Mouse (Mus musculus): ENCODE data around the gene Dag1. TPM values are rescaled to one million over a fixed set of nuclear protein-coding genes. Genes with fewer than 3 reads are reported as not detected.

The Dag1 gene
- polyA plus RNA-seq, 1 experiment from 2014 or later, result 46.8 TPM

DNA sequence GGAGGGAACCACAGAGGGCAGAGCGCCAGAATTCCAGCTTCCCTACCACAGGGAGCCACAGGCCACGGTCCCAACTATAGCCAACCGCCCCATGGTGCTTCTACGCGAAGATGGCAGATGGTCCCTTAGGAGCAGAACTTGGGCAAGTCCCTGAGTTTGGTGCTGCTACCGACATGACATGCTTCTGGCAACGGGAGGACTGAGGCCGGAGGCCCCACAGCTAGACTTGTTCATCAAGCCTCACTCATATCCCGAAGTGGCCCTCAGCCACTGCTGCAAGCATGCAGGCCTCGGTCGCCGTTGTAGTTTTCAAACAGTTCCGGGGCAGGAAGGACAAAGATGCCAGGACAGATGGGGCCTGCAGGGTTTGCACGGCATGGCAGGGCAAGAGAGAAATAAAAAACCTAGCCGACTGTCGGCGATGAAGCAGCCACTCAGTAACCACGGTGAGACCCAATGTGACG, 80.2 kb downstream of the Dag1 start:
- Histone ChIP-seq H3K4me1 (ENCODE audit: control insufficient read depth, insufficient read depth, low read length) (no peaks in the 10 kb centered on the region), H3K27ac (replicated peaks; ENCODE audit: low read depth, low read length) (no peak overlapping the region), H3K9me3 (ENCODE audit: control insufficient read depth, low read length) (no peaks in the 10 kb centered on the region), H3K36me3 (ENCODE audit: control insufficient read depth, insufficient read depth, low read length) (no peaks in the 10 kb centered on the region), H3K9ac (ENCODE audit: low read length) (no peak overlapping the region), H3K4me3 (ENCODE audit: low read depth, low read length) (no peak overlapping the region), H3K27me3 (ENCODE audit: control insufficient read depth, insufficient read depth, low read length) (no peaks in the 10 kb centered on the region), H3K4me2 (ENCODE audit: low read depth, severe bottlenecking) (no peak overlapping the region)
- 92% methylated on average over 19 of the region's 19 CpGs for WGBS
- ATAC-seq (ENCODE audit: insufficient number of reproducible peaks, low FRiP score, low TSS enrichment, low read depth) (no peak), DNase-seq (ENCODE audit: low spot score) (no peak)

GRCm38 (mm10) chr9:108182806-108183506, 80.8 kb downstream of the Dag1 start:
- Histone ChIP-seq H3K9ac (ENCODE audit: low read length) (no peak overlapping the region), H3K9me3 (ENCODE audit: control insufficient read depth, low read length) (no peaks in the 10 kb centered on the region), H3K4me3 (ENCODE audit: low read depth, low read length) (no peak overlapping the region), H3K27ac (replicated peaks; ENCODE audit: low read depth, low read length) (no peak overlapping the region), H3K36me3 (ENCODE audit: control insufficient read depth, insufficient read depth, low read length) (no peaks in the 10 kb centered on the region), H3K4me2 (ENCODE audit: low read depth, severe bottlenecking) (no peak overlapping the region), H3K4me1 (ENCODE audit: control insufficient read depth, insufficient read depth, low read length) (no peaks in the 10 kb centered on the region), H3K27me3 (ENCODE audit: control insufficient read depth, insufficient read depth, low read length) (no peaks in the 10 kb centered on the region)
- 61% methylated on average over 11 of the region's 11 CpGs for WGBS
- DNase-seq (ENCODE audit: low spot score) (no peak), ATAC-seq (ENCODE audit: insufficient number of reproducible peaks, low FRiP score, low TSS enrichment, low read depth) (no peak)

- Histone ChIP-seq H3K4me2 (ENCODE audit: low read depth, severe bottlenecking) (no peak overlapping the region), H3K4me1 (ENCODE audit: control insufficient read depth, insufficient read depth, low read length) (no peaks in the 10 kb centered on the region), H3K27me3 (ENCODE audit: control insufficient read depth, insufficient read depth, low read length) (no peaks in the 10 kb centered on the region), H3K9ac (ENCODE audit: low read length) (no peak overlapping the region), H3K36me3 (ENCODE audit: control insufficient read depth, insufficient read depth, low read length) (no peaks in the 10 kb centered on the region), H3K27ac (replicated peaks; ENCODE audit: low read depth, low read length) (no peak overlapping the region), H3K9me3 (ENCODE audit: control insufficient read depth, low read length) (no peaks in the 10 kb centered on the region), H3K4me3 (ENCODE audit: low read depth, low read length) (no peak overlapping the region)
- WGBS, result 74% methylated on average over 5 of the region's 5 CpGs
- DNase-seq (ENCODE audit: low spot score), result no peak
- no peak for ATAC-seq (ENCODE audit: insufficient number of reproducible peaks, low FRiP score, low TSS enrichment, low read depth)
These were observed 85.4 kb downstream of the Dag1 start for GRCm38 (mm10) chr9:108178391-108178790.

GRCm38 (mm10) chr9:108175116-108175838, 88.5 kb downstream of the Dag1 start:
- no peaks in the 10 kb centered on the region for H3K4me1 ChIP-seq (ENCODE audit: control insufficient read depth, insufficient read depth, low read length)
- H3K9me3 ChIP-seq (ENCODE audit: control insufficient read depth, low read length), result no peaks in the 10 kb centered on the region
- no peaks in the 10 kb centered on the region for H3K27me3 ChIP-seq (ENCODE audit: control insufficient read depth, insufficient read depth, low read length)
- no peak overlapping the region for H3K4me2 ChIP-seq (ENCODE audit: low read depth, severe bottlenecking)
- no peak overlapping the region for H3K4me3 ChIP-seq (ENCODE audit: low read depth, low read length)
- ATAC-seq (ENCODE audit: insufficient number of reproducible peaks, low FRiP score, low TSS enrichment, low read depth) (no peak), DNase-seq (ENCODE audit: low spot score) (no peak)
- no peaks in the 10 kb centered on the region for H3K36me3 ChIP-seq (ENCODE audit: control insufficient read depth, insufficient read depth, low read length)
- H3K27ac ChIP-seq (replicated peaks; ENCODE audit: low read depth, low read length), result no peak overlapping the region
- no peak overlapping the region for H3K9ac ChIP-seq (ENCODE audit: low read length)
- WGBS, result 76% methylated on average over 19 of the region's 19 CpGs

DNA sequence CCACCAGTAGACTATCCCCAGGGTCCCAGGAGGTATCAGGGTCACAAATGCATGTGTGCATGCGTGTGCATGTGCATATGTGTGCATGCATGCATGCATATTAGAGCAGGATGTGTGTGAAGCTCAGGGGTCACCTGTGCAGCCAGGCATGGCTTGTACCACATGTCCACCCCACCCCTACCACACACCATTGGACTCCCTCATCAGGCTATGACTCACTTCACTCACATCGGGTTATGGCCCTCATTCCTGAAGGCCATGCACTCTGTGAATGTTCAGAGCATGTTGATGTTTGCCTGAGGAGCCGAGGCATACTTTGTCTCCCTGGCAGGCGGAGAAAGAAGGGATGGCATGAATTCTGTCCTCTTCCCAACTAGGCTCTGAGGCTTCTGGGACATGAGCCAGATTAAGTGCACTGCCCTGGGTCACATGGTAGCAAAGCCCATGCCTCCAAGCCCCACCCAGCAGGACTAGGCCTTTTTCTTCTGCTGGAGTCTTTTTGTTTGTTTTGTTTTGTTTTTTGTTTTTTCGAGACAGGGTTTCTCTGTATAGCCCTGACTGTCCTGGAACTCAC, 90.9 kb downstream of the Dag1 start:
- Histone ChIP-seq H3K27ac (replicated peaks; ENCODE audit: low read depth, low read length) (no peak overlapping the region), H3K4me2 (ENCODE audit: low read depth, severe bottlenecking) (no peak overlapping the region), H3K27me3 (ENCODE audit: control insufficient read depth, insufficient read depth, low read length) (no peaks in the 10 kb centered on the region), H3K36me3 (ENCODE audit: control insufficient read depth, insufficient read depth, low read length) (no peaks in the 10 kb centered on the region), H3K4me1 (ENCODE audit: control insufficient read depth, insufficient read depth, low read length) (no peaks in the 10 kb centered on the region), H3K4me3 (ENCODE audit: low read depth, low read length) (no peak overlapping the region), H3K9ac (ENCODE audit: low read length) (no peak overlapping the region), H3K9me3 (ENCODE audit: control insufficient read depth, low read length) (no peaks in the 10 kb centered on the region)
- 85% methylated on average over 5 of the region's 5 CpGs for WGBS
- no peak for ATAC-seq (ENCODE audit: insufficient number of reproducible peaks, low FRiP score, low TSS enrichment, low read depth)
- DNase-seq (ENCODE audit: low spot score), result no peak

GRCm38 (mm10) chr9:108169751-108170150, 94.0 kb downstream of the Dag1 start:
- ATAC-seq (ENCODE audit: insufficient number of reproducible peaks, low FRiP score, low TSS enrichment, low read depth) (no peak), DNase-seq (ENCODE audit: low spot score) (no peak)
- no peak overlapping the region for H3K4me2 ChIP-seq (ENCODE audit: low read depth, severe bottlenecking)
- H3K9me3 ChIP-seq (ENCODE audit: control insufficient read depth, low read length), result no peaks in the 10 kb centered on the region
- H3K9ac ChIP-seq (ENCODE audit: low read length), result no peak overlapping the region
- H3K4me3 ChIP-seq (ENCODE audit: low read depth, low read length), result no peak overlapping the region
- H3K27ac ChIP-seq (replicated peaks; ENCODE audit: low read depth, low read length), result no peak overlapping the region
- no peaks in the 10 kb centered on the region for H3K4me1 ChIP-seq (ENCODE audit: control insufficient read depth, insufficient read depth, low read length)
- H3K27me3 ChIP-seq (ENCODE audit: control insufficient read depth, insufficient read depth, low read length), result no peaks in the 10 kb centered on the region
- no peaks in the 10 kb centered on the region for H3K36me3 ChIP-seq (ENCODE audit: control insufficient read depth, insufficient read depth, low read length)
- 88% methylated on average over 10 of the region's 10 CpGs for WGBS

- no peak overlapping the region for H3K27ac ChIP-seq (replicated peaks; ENCODE audit: low read depth, low read length)
- no peak overlapping the region for H3K4me2 ChIP-seq (ENCODE audit: low read depth, severe bottlenecking)
- H3K36me3 ChIP-seq (ENCODE audit: control insufficient read depth, insufficient read depth, low read length), result no peaks in the 10 kb centered on the region
- no peak overlapping the region for H3K4me3 ChIP-seq (ENCODE audit: low read depth, low read length)
- 41% methylated on average over 8 of the region's 8 CpGs for WGBS
- no peaks in the 10 kb centered on the region for H3K4me1 ChIP-seq (ENCODE audit: control insufficient read depth, insufficient read depth, low read length)
- no peak overlapping the region for H3K9ac ChIP-seq (ENCODE audit: low read length)
- DNase-seq (ENCODE audit: low spot score), result no peak
- H3K27me3 ChIP-seq (ENCODE audit: control insufficient read depth, insufficient read depth, low read length), result no peaks in the 10 kb centered on the region
- ATAC-seq (ENCODE audit: insufficient number of reproducible peaks, low FRiP score, low TSS enrichment, low read depth), result no peak
- no peaks in the 10 kb centered on the region for H3K9me3 ChIP-seq (ENCODE audit: control insufficient read depth, low read length)
These were observed 98.6 kb downstream of the Dag1 start for GRCm38 (mm10) chr9:108165143-108165542.

GRCm38 (mm10) chr9:108163646-108164284, 100.0 kb downstream of the Dag1 start:
- WGBS, result 88% methylated on average over 16 of the region's 16 CpGs
- no peak overlapping the region for H3K4me2 ChIP-seq (ENCODE audit: low read depth, severe bottlenecking)
- H3K36me3 ChIP-seq (ENCODE audit: control insufficient read depth, insufficient read depth, low read length), result no peaks in the 10 kb centered on the region
- H3K27me3 ChIP-seq (ENCODE audit: control insufficient read depth, insufficient read depth, low read length), result no peaks in the 10 kb centered on the region
- no peak overlapping the region for H3K9ac ChIP-seq (ENCODE audit: low read length)
- H3K9me3 ChIP-seq (ENCODE audit: control insufficient read depth, low read length), result no peaks in the 10 kb centered on the region
- H3K4me1 ChIP-seq (ENCODE audit: control insufficient read depth, insufficient read depth, low read length), result no peaks in the 10 kb centered on the region
- no peak overlapping the region for H3K27ac ChIP-seq (replicated peaks; ENCODE audit: low read depth, low read length)
- no peak overlapping the region for H3K4me3 ChIP-seq (ENCODE audit: low read depth, low read length)
- no peak for ATAC-seq (ENCODE audit: insufficient number of reproducible peaks, low FRiP score, low TSS enrichment, low read depth)
- no peak for DNase-seq (ENCODE audit: low spot score)

Measured in limb, embryonic 11.5 days (tissue).